In the genomic region with DNA sequence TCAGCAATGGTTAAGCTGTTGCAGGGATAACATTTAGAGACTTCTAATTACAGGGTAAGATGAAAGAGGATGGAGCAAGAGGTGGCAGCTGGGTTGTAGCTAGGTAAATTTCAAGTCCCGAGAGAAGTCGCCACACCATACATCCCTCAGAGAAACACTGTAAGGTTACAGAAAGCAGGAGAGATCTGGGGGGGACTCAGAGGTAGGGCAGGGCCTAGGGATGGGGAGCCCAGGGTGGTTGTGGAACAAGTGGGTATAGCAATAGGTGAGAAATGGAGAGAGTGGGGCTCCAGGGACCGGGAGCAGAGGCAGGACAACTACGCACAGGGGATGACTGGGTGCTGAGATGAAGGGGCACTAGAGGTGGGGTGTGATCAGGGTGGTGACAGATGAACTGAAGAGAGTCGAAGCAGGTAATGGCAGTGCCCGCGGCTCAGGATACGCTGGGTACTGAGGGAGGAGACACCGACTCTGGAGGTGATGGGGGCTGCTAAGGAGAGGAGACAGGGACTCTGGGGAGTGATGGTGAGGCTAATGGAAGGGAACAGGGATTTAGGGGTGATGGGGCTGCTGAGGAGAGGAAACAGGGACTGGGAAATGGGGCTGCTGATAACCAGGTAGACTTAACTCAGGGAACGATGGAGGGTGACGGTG, we compare ENCODE assay signal across 8 mouse cellular contexts. TPM values are rescaled to one million over a fixed set of nuclear protein-coding genes. Genes with fewer than 3 reads are reported as not detected.
DNase-seq lines count a peak whose midpoint lies in the region; ATAC-seq and TF ChIP-seq lines count a peak whose summit lies in the region.

No protein-coding gene starts in this region.

- H3K27me3 ChIP-seq in embryonic facial prominence, embryonic 13.5 days = no peaks in the 10 kb centered on the region
- no peaks in the 10 kb centered on the region for H3K27me3 ChIP-seq in hindbrain, postnatal 0 days (ENCODE audit: insufficient read depth, low read length)
- H3K27me3 ChIP-seq in midbrain, postnatal 0 days (ENCODE audit: insufficient read depth, low read length) = no peaks in the 10 kb centered on the region

- H3K4me3 ChIP-seq in left cerebral cortex, adult 2 months = peak overlapping the region; percentile 97
- peak overlapping the region; percentile 80 for H3K4me3 ChIP-seq in embryonic facial prominence, embryonic 13.5 days
- H3K4me3 ChIP-seq in hindbrain, postnatal 0 days (ENCODE audit: low read length) = peak overlapping the region; percentile 69
- H3K4me3 ChIP-seq in midbrain, postnatal 0 days (ENCODE audit: low read depth, low read length) = peak overlapping the region; percentile 91

- peaks cover 40% of the 10 kb centered on the region for H3K36me3 ChIP-seq in embryonic facial prominence, embryonic 13.5 days
- H3K36me3 ChIP-seq in hindbrain, postnatal 0 days (ENCODE audit: insufficient read depth, low read length) = peaks cover 31% of the 10 kb centered on the region
- H3K36me3 ChIP-seq in midbrain, postnatal 0 days (ENCODE audit: insufficient read depth, low read length) = peaks cover 11% of the 10 kb centered on the region

- peak overlapping the region; percentile 91 for H3K9ac ChIP-seq in embryonic facial prominence, embryonic 13.5 days
- H3K9ac ChIP-seq in hindbrain, postnatal 0 days (replicated peaks; ENCODE audit: low read length) = peak overlapping the region; percentile 95
- peak overlapping the region; percentile 93 for H3K9ac ChIP-seq in midbrain, postnatal 0 days (replicated peaks; ENCODE audit: low read length, poor library complexity, severe bottlenecking)

- WGBS in embryonic facial prominence, embryonic 13.5 days = 22% methylated on average over 11 of the region's 11 CpGs
- 31% methylated on average over 11 of the region's 11 CpGs for WGBS in hindbrain, postnatal 0 days
- 29% methylated on average over 11 of the region's 11 CpGs for WGBS in midbrain, postnatal 0 days

- TF ChIP-seq CTCF in left cerebral cortex, adult 2 months (IDR thresholded peaks at IDR 0.05) = no peak
- no peak for TF ChIP-seq CTCF in hindbrain, postnatal 0 days (IDR thresholded peaks at IDR 0.05; ENCODE audit: low read depth)
- TF ChIP-seq CTCF in midbrain, postnatal 0 days (IDR thresholded peaks at IDR 0.05) = no peak

- H3K27ac ChIP-seq in left cerebral cortex, adult 2 months = peak overlapping the region; percentile 96
- H3K27ac ChIP-seq in embryonic facial prominence, embryonic 13.5 days = no peak overlapping the region; the same call in 1 of the 2 replicates
- H3K27ac ChIP-seq in hindbrain, postnatal 0 days = no peak overlapping the region
- H3K27ac ChIP-seq in midbrain, postnatal 0 days (ENCODE audit: low read depth, low read length) = 0 out of 2 replicates have a peak overlapping the region, but pooled peaks have one; percentile 26

- peaks cover 37% of the 10 kb centered on the region for H3K4me1 ChIP-seq in embryonic facial prominence, embryonic 13.5 days
- peaks cover 16% of the 10 kb centered on the region for H3K4me1 ChIP-seq in hindbrain, postnatal 0 days (ENCODE audit: insufficient read depth, low read length)
- peaks cover 11% of the 10 kb centered on the region; the same call in 1 of the 2 replicates for H3K4me1 ChIP-seq in midbrain, postnatal 0 days (ENCODE audit: insufficient read depth, low read length)

- no peak for DNase-seq in left cerebral cortex, adult 2 months (ENCODE audit: extremely low spot score in 1 of 2, low spot score in 2 of 2)
- DNase-seq in left cerebral cortex, adult 8-10 months (ENCODE audit: low spot score in 2 of 2) = no peak
- DNase-seq in hindbrain, postnatal 0 days (ENCODE audit: low spot score) = no peak
- DNase-seq in midbrain, postnatal 0 days (ENCODE audit: low spot score) = no peak
- DNase-seq in right cerebral cortex, adult 18-20 months = no peak
- DNase-seq in left cerebral cortex, postnatal 4 days = no peak
- DNase-seq in urinary bladder, adult 18-20 months (ENCODE audit: low spot score in 2 of 2) = no peak

- ATAC-seq in embryonic facial prominence, embryonic 13.5 days (ENCODE audit: insufficient number of reproducible peaks, insufficient read depth, low FRiP score, low TSS enrichment, low read depth) = no peak
- no peak for ATAC-seq in hindbrain, postnatal 0 days
- no peak for ATAC-seq in midbrain, postnatal 0 days (ENCODE audit: low FRiP score)

- H3K9me3 ChIP-seq in embryonic facial prominence, embryonic 13.5 days = no peaks in the 10 kb centered on the region
- H3K9me3 ChIP-seq in hindbrain, postnatal 0 days (ENCODE audit: low read length) = no peaks in the 10 kb centered on the region
- no peaks in the 10 kb centered on the region for H3K9me3 ChIP-seq in midbrain, postnatal 0 days (ENCODE audit: low read length)

- intact Hi-C loops in left cerebral cortex, adult 2 months (cut with DNase I) = loop anchor here (5.0 kb wide), 2 partner anchors 126 to 431 kb away; a partner anchor contains a TSS
- intact Hi-C loops in left cerebral cortex, postnatal 4 days (cut with DNase I) = no loop called here

- peak overlapping the region; percentile 72 for H3K4me2 ChIP-seq in embryonic facial prominence, embryonic 13.5 days
- H3K4me2 ChIP-seq in hindbrain, postnatal 0 days (ENCODE audit: low read depth, low read length) = peak overlapping the region; percentile 86
- H3K4me2 ChIP-seq in midbrain, postnatal 0 days (ENCODE audit: low read depth, low read length, poor library complexity, severe bottlenecking) = peak overlapping the region; percentile 86

RNA-seq across cellular contexts. Expression of a gene that starts 1.3 kb away (rescaled TPM):
- total RNA-seq in left cerebral cortex, adult 2 months (2021) = 10 to 100 TPM; 76.7 to 80.7 TPM
- total RNA-seq in left cerebral cortex, adult 8-10 months (2022) = 10 to 100 TPM; 77.1 to 92.1 (median 80.7) TPM
- polyA plus RNA-seq in embryonic facial prominence, embryonic 13.5 days (2015; fragmentation: Nextera tagmentation; extraction: Ambion mirVana) = 5.5 and 7.7 TPM in 2 replicates
- 31.6 and 34.9 TPM in 2 replicates for total RNA-seq in hindbrain, postnatal 0 days (2014; rRNA removed)
- 4.9 and 5.8 TPM in 2 replicates for polyA plus RNA-seq in hindbrain, postnatal 0 days (2015; fragmentation: Nextera tagmentation; extraction: Ambion mirVana)
- total RNA-seq in midbrain, postnatal 0 days (2014; rRNA removed) = 28.4 and 32.2 TPM in 2 replicates
- polyA plus RNA-seq in midbrain, postnatal 0 days (2015; fragmentation: Nextera tagmentation; extraction: Ambion mirVana) = 4.7 and 6.0 TPM in 2 replicates
- 10 to 100 TPM; 30.3 to 32.1 TPM for total RNA-seq in left cerebral cortex, postnatal 4 days (2021)

RNA-seq across cellular contexts. Expression of a gene that starts 46.5 kb away (rescaled TPM):
- 10 to 100 TPM; 34.6 to 35.5 TPM for total RNA-seq in left cerebral cortex, adult 2 months (2021)
- total RNA-seq in left cerebral cortex, adult 8-10 months (2022) = 10 to 100 TPM; 30.7 to 32.7 (median 31.1) TPM
- 52.5 and 54.2 TPM in 2 replicates for polyA plus RNA-seq in embryonic facial prominence, embryonic 13.5 days (2015; fragmentation: Nextera tagmentation; extraction: Ambion mirVana)
- 27.5 and 29.4 TPM in 2 replicates for total RNA-seq in hindbrain, postnatal 0 days (2014; rRNA removed)
- polyA plus RNA-seq in hindbrain, postnatal 0 days (2015; fragmentation: Nextera tagmentation; extraction: Ambion mirVana) = 36.7 and 38.3 TPM in 2 replicates
- total RNA-seq in midbrain, postnatal 0 days (2014; rRNA removed) = 29.5 and 34.0 TPM in 2 replicates
- 38.2 and 38.6 TPM in 2 replicates for polyA plus RNA-seq in midbrain, postnatal 0 days (2015; fragmentation: Nextera tagmentation; extraction: Ambion mirVana)
- total RNA-seq in left cerebral cortex, postnatal 4 days (2021) = 10 to 100 TPM; 44.2 to 46.4 TPM

Comparison
In these comparisons a context has a peak if more than half of its experiments do, and no peak if none do; other contexts are left out.
1. H3K27ac ChIP-seq: peak in left cerebral cortex, adult 2 months (single experiment) and midbrain, postnatal 0 days (single experiment); none in embryonic facial prominence, embryonic 13.5 days (single experiment) and hindbrain, postnatal 0 days (single experiment).
2. Peak in every context shown above with its lines, with median percentiles within 50 percentile points of each other: H3K4me3 ChIP-seq, H3K4me2 ChIP-seq and H3K9ac ChIP-seq.